Mouse (Mus musculus) cortical plate, adult 2 months (tissue): ENCODE data around the gene Ski. TPM values are rescaled to one million over a fixed set of nuclear protein-coding genes. Genes with fewer than 3 reads are reported as not detected.

Experiments
- H3K27ac ChIP-seq: fragments of 200-500 bp; 2 replicates; pipeline ENCODE4 v1.5.1; 2012; ENCODE audit warnings: low read length, control low read depth, inconsistent platforms; ENCODE audit not compliant: insufficient read depth
- H3K4me1 ChIP-seq: fragments of 200-500 bp; 2 replicates; pipeline ENCODE4 v1.6.1; 2011; ENCODE audit warnings: low read length; ENCODE audit not compliant: control insufficient read depth, insufficient read depth
- H3K4me3 ChIP-seq: fragments of 200-500 bp; 2 replicates; pipeline ENCODE4 v1.5.1; 2011; ENCODE audit warnings: mild to moderate bottlenecking, low read length, control low read depth; ENCODE audit not compliant: insufficient read depth
- CTCF ChIP-seq: fragments of 200-500 bp; IDR thresholded peaks from 2 replicates; pipeline ENCODE4 v1.5.1; 2011; ENCODE audit warnings: mild to moderate bottlenecking, control low read depth, low read length; ENCODE audit not compliant: insufficient read depth; ENCODE audit errors: extremely low read depth
- POLR2A ChIP-seq: fragments of 200-500 bp; IDR thresholded peaks from 2 replicates; pipeline ENCODE4 v1.6.1; 2011; ENCODE audit warnings: mild to moderate bottlenecking, low read length, control low read depth; ENCODE audit not compliant: insufficient read depth; ENCODE audit errors: extremely low read depth
- polyA plus RNA-seq: library from polyadenylated mRNA; depleted of rRNA; stranded (reverse); fragments of >200 nt; gene quantifications from 2 replicates; pipeline ENCODE4 v1.2.3, GENCODE M21; 2012; rRNA removed

The Ski gene
- polyA plus RNA-seq = 69.0 and 70.3 TPM in 2 replicates

- peak within 1 kb of the TSS; percentile 99 for H3K27ac ChIP-seq
- TF ChIP-seq POLR2A (no peak), CTCF (no peak)
- peak within 1 kb of the TSS; percentile 97 for H3K4me3 ChIP-seq
- peaks cover 16% of the 10 kb centered on the region; the same call in 1 of the 2 replicates for H3K4me1 ChIP-seq
Measured at GRCm38 (mm10) chr4:155222552-155222840, at the start of gene Ski. Ski (minus strand) TSS chr4:155222592.

- no peak overlapping the region for H3K4me3 ChIP-seq
- H3K27ac ChIP-seq = no peak overlapping the region
- peak; percentile 57 for TF ChIP-seq CTCF
- no peak for TF ChIP-seq POLR2A
- H3K4me1 ChIP-seq = no peaks in the 10 kb centered on the region
Measured at GRCm38 (mm10) chr4:155268382-155268781, 46.0 kb upstream of the Ski start.

GRCm38 (mm10) chr4:155267639-155268175 is 45.3 kb upstream of the Ski start:
- TF ChIP-seq POLR2A = no peak
- Histone ChIP-seq H3K27ac (no peak overlapping the region), H3K4me3 (no peak overlapping the region), H3K4me1 (no peaks in the 10 kb centered on the region)

- no peaks in the 10 kb centered on the region for H3K4me1 ChIP-seq
- no peak overlapping the region for H3K4me3 ChIP-seq
- TF ChIP-seq CTCF (no peak), POLR2A (no peak)
Measured at GRCm38 (mm10) chr4:155267047-155267543, 44.7 kb upstream of the Ski start.

GRCm38 (mm10) chr4:155264521-155265321 is 42.3 kb upstream of the Ski start:
- Histone ChIP-seq H3K27ac (no peak overlapping the region), H3K4me1 (no peaks in the 10 kb centered on the region), H3K4me3 (no peak overlapping the region)
- no peak for TF ChIP-seq CTCF
- TF ChIP-seq POLR2A = no peak

More at GRCm38 (mm10) chr4:155267047-155267543, 44.7 kb upstream of the Ski start:
- H3K27ac ChIP-seq = no peak overlapping the region

- no peak overlapping the region for H3K4me3 ChIP-seq
- no peak for TF ChIP-seq POLR2A
- no peak for TF ChIP-seq CTCF
- H3K4me1 ChIP-seq = peaks cover 8% of the 10 kb centered on the region
- no peak overlapping the region for H3K27ac ChIP-seq
Measured at GRCm38 (mm10) chr4:155252253-155252652, 29.9 kb upstream of the Ski start.

GRCm38 (mm10) chr4:155251147-155251546 is 28.8 kb upstream of the Ski start:
- Histone ChIP-seq H3K4me3 (peak overlapping the region; percentile 58; the same call in 1 of the 2 replicates), H3K4me1 (peaks cover 12% of the 10 kb centered on the region), H3K27ac (no peak overlapping the region)
- no peak for TF ChIP-seq POLR2A
- no peak for TF ChIP-seq CTCF

GRCm38 (mm10) chr4:155250361-155251117 is 28.1 kb upstream of the Ski start:
- Histone ChIP-seq H3K27ac (peak overlapping the region; percentile 37), H3K4me1 (peaks cover 13% of the 10 kb centered on the region), H3K4me3 (peak overlapping the region; percentile 58)
- TF ChIP-seq CTCF (no peak), POLR2A (no peak)

- TF ChIP-seq CTCF (no peak), POLR2A (peak; percentile 46; the same call in 1 of the 2 replicates)
- peaks cover 13% of the 10 kb centered on the region for H3K4me1 ChIP-seq
- peak within 1 kb of the TSS; percentile 58 for H3K4me3 ChIP-seq
- peak within 1 kb of the TSS; percentile 79 for H3K27ac ChIP-seq
Measured at GRCm38 (mm10) chr4:155249648-155250351, 27.4 kb upstream of the Ski start, which contains the start of gene Faap20. Faap20 (plus strand) TSS chr4:155249802.
